Mouse (Mus musculus) neutrophil, adult 5-6 weeks (primary cell): ENCODE measurements at regions not wholly inside any gene's neighbourhood (a gene's known extent, or its start where the extent isn't known, plus 50 kb on each side); places are given as distances from the start of the nearest gene placed in this dataset.
"Not testable (repeated sequence)": the region's sequence is repeated elsewhere in the genome, so short reads cannot be mapped to it uniquely, and the experiment has no call there.

Source experiments
- ATAC-seq: fragments of 151-379, 151-347 bp; 2 replicates; pipeline ENCODE4 v1.8.0; 2017; ENCODE audit warnings: mild to moderate bottlenecking, moderate TSS enrichment; ENCODE audit not compliant: insufficient number of reproducible peaks, poor library complexity, low FRiP score, severe bottlenecking; ENCODE audit errors: extremely low read depth

DNA sequence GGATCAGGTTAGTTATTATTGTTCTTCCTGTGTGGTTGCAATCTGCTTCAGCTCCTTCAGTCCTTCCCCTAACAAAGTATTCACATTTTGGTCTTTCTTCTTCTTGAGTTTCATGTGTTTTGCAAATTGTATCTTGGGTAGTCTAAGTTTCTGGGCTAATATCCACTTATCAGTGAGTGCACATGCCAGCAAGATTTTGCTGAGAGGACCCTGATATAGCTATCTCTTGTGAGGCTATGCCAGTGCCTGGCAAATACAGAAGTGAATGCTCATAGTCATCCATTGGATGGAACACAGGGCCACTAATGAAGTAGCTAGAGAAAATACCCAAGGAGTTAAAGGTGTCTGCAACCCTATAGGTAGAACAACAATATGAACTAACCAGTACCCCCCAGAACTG, 1053.0 kb upstream of the Nova1 start:
- ATAC-seq: not testable (repeated sequence)

DNA sequence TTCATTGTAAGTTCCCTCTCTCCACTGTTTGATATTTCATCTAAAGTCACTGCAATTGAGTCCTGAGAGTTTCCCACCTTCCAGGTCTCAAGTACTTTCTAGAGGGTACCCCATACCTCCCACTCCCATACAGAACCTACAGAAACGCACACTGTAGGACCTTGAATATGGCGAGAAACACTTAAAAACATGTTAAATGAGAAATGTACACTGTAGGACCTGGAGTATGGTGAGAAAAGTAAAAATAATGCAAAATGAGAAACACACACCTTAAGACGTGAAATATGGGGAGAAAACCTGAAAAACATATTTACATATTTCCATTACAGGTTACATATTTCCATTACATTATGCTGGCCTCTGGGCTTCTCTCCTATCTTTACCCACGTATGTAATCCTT, 1015.1 kb upstream of the Nova1 start:
- 0 out of 2 replicates have a peak, but pooled peaks have one; percentile 33 for ATAC-seq
